Mouse (Mus musculus): ENCODE data around the gene Tecpr2. TPM values are rescaled to one million over a fixed set of nuclear protein-coding genes. Genes with fewer than 3 reads are reported as not detected.

The Tecpr2 gene
- polyA plus RNA-seq, 1 experiment from 2014 or later = 3.7 TPM

DNA sequence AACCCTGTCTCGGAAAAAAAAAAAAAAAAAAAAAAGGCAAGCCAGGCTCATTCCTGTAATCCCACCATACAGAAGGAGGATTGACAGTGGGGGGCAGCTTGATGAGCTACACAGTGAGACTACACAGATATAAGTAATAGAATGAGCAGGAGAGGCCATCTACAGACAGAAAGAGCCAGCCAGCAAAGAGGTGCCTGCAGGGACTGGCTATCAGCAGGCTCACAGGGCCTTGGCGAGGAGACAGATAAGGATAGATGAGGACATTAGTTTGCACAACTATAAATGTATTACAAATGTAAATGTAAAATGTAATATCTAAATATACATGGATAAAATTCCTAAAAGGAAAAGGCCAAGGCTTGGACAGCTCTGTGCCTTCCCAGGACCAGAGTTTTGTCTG lies 110.8 kb downstream of the Tecpr2 start:
- Histone ChIP-seq H3K9me3 (ENCODE audit: control insufficient read depth, low read length) (0 out of 2 replicates have a peak, but pooled peaks cover 5% of the 10 kb centered on the region), H3K4me1 (replicated peaks; ENCODE audit: control insufficient read depth, insufficient read depth, low read length) (no peaks in the 10 kb centered on the region), H3K27me3 (ENCODE audit: control insufficient read depth, insufficient read depth, low read depth, low read length) (no peaks in the 10 kb centered on the region), H3K36me3 (ENCODE audit: control insufficient read depth, insufficient read depth, low read length) (no peaks in the 10 kb centered on the region), H3K4me3 (ENCODE audit: low read length) (no peak overlapping the region), H3K9ac (ENCODE audit: low read length) (no peak overlapping the region), H3K4me2 (ENCODE audit: low read depth, low read length) (no peak overlapping the region), H3K27ac (ENCODE audit: low read length) (no peak overlapping the region)
- WGBS = 60% methylated on average over 2 of the region's 2 CpGs
- no peak for ATAC-seq (ENCODE audit: low read depth)

DNA sequence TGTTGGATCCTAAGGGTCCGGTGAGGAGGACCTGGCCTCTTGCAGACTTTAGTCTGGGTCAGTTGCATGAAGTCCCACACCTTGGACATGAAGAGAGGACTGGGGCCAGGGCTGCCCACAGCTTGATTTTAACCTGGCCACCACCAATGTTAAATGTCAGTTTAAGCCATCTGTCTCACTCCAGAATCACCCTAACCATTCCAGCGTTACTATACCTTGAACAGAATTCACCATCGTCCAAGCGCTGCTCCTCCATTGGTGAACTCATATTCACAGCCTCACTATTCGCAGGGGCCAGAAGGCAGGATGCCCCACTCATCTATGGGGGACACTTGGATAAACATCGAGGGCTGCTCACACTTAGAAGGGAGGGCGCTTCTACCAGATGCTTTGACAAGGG lies 111.9 kb downstream of the Tecpr2 start:
- 87% methylated on average over 7 of the region's 7 CpGs for WGBS
- Histone ChIP-seq H3K27me3 (ENCODE audit: control insufficient read depth, insufficient read depth, low read depth, low read length) (no peaks in the 10 kb centered on the region), H3K4me1 (replicated peaks; ENCODE audit: control insufficient read depth, insufficient read depth, low read length) (no peaks in the 10 kb centered on the region; the same call in 1 of the 2 replicates), H3K36me3 (ENCODE audit: control insufficient read depth, insufficient read depth, low read length) (no peaks in the 10 kb centered on the region), H3K4me3 (ENCODE audit: low read length) (no peak overlapping the region), H3K4me2 (ENCODE audit: low read depth, low read length) (no peak overlapping the region), H3K9ac (ENCODE audit: low read length) (no peak overlapping the region), H3K27ac (ENCODE audit: low read length) (no peak overlapping the region), H3K9me3 (ENCODE audit: control insufficient read depth, low read length) (0 out of 2 replicates have a peak, but pooled peaks cover 5% of the 10 kb centered on the region)
- ATAC-seq (ENCODE audit: low read depth) = no peak

DNA sequence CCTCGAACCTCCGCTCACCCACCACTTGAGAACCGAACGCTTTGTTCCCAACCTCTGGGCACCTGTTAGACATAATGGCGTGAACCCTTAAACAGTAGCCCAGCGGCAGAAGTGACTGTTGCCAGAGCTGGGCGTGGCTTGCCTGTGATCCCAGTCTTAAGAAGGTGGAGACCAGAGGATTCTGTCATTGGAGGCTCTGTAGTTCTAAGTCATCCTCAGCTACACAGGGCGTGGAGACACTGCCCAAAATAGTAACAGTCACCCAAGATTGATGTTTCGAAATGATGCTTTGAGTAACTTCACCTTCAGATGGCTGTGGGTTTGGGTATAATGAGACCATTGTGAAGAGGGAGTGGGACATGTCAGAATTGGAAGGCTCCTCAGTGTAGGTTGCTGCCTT lies 115.1 kb downstream of the Tecpr2 start:
- Histone ChIP-seq H3K4me2 (ENCODE audit: low read depth, low read length) (no peak overlapping the region), H3K4me1 (replicated peaks; ENCODE audit: control insufficient read depth, insufficient read depth, low read length) (peaks cover 21% of the 10 kb centered on the region), H3K9ac (ENCODE audit: low read length) (no peak overlapping the region), H3K27me3 (ENCODE audit: control insufficient read depth, insufficient read depth, low read depth, low read length) (no peaks in the 10 kb centered on the region), H3K27ac (ENCODE audit: low read length) (no peak overlapping the region), H3K36me3 (ENCODE audit: control insufficient read depth, insufficient read depth, low read length) (no peaks in the 10 kb centered on the region), H3K4me3 (ENCODE audit: low read length) (no peak overlapping the region), H3K9me3 (ENCODE audit: control insufficient read depth, low read length) (no peaks in the 10 kb centered on the region)
- no peak for ATAC-seq (ENCODE audit: low read depth)
- WGBS = 74% methylated on average over 9 of the region's 9 CpGs

DNA sequence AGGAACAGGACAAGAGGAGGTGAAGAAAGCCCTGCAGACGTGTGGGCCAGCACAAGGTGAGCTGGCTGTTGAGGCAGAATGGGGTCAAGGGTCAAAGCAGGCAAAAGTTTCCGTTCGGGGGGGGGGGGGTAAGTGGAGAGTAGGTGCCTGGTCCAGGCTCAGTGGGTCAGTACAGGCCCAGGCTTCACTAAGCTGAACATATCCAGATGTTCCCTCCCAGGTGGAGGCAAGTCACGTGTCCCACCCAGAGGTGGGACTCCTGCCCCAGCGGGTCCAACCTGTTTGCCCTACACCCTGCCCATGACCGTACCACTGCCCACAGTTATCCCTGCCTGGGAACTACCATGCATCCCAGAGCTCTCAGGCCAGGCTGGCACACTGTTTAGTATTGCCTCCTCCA lies 116.7 kb downstream of the Tecpr2 start:
- Histone ChIP-seq H3K4me1 (replicated peaks; ENCODE audit: control insufficient read depth, insufficient read depth, low read length) (peaks cover 28% of the 10 kb centered on the region), H3K9me3 (ENCODE audit: control insufficient read depth, low read length) (no peaks in the 10 kb centered on the region), H3K27me3 (ENCODE audit: control insufficient read depth, insufficient read depth, low read depth, low read length) (no peaks in the 10 kb centered on the region), H3K36me3 (ENCODE audit: control insufficient read depth, insufficient read depth, low read length) (no peaks in the 10 kb centered on the region), H3K4me2 (ENCODE audit: low read depth, low read length) (no peak overlapping the region), H3K9ac (ENCODE audit: low read length) (no peak overlapping the region), H3K4me3 (ENCODE audit: low read length) (no peak overlapping the region), H3K27ac (ENCODE audit: low read length) (no peak overlapping the region; the same call in 1 of the 2 replicates)
- WGBS = 69% methylated on average over 6 of the region's 6 CpGs
- no peak for ATAC-seq (ENCODE audit: low read depth)

DNA sequence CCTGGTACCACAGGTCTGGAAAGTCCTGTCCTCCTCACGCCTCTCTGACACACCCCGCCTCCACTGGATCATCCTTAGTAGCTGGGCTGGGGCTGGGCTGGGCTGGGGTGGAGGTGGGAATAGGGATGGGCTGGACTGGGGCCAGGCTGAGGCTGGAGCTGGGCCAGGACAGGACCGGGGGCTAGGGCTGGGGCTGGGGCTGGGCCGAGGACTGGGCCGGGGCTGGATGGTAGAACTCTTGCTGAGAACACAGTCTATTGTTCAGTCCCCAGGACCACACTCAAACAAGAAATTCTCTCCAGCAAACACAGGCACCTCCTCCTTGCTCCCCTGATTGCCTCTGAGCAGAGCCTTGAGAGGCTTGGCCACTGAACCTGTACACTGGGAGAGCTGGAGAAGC lies 117.3 kb downstream of the Tecpr2 start:
- WGBS = 29% methylated on average over 5 of the region's 5 CpGs
- Histone ChIP-seq H3K27ac (ENCODE audit: low read length) (peak overlapping the region; percentile 31), H3K4me1 (replicated peaks; ENCODE audit: control insufficient read depth, insufficient read depth, low read length) (peaks cover 28% of the 10 kb centered on the region), H3K27me3 (ENCODE audit: control insufficient read depth, insufficient read depth, low read depth, low read length) (no peaks in the 10 kb centered on the region), H3K4me3 (ENCODE audit: low read length) (no peak overlapping the region), H3K9ac (ENCODE audit: low read length) (no peak overlapping the region), H3K9me3 (ENCODE audit: control insufficient read depth, low read length) (no peaks in the 10 kb centered on the region), H3K4me2 (ENCODE audit: low read depth, low read length) (no peak overlapping the region), H3K36me3 (ENCODE audit: control insufficient read depth, insufficient read depth, low read length) (no peaks in the 10 kb centered on the region)
- ATAC-seq (ENCODE audit: low read depth) = no peak; the same call in 1 of the 2 replicates

DNA sequence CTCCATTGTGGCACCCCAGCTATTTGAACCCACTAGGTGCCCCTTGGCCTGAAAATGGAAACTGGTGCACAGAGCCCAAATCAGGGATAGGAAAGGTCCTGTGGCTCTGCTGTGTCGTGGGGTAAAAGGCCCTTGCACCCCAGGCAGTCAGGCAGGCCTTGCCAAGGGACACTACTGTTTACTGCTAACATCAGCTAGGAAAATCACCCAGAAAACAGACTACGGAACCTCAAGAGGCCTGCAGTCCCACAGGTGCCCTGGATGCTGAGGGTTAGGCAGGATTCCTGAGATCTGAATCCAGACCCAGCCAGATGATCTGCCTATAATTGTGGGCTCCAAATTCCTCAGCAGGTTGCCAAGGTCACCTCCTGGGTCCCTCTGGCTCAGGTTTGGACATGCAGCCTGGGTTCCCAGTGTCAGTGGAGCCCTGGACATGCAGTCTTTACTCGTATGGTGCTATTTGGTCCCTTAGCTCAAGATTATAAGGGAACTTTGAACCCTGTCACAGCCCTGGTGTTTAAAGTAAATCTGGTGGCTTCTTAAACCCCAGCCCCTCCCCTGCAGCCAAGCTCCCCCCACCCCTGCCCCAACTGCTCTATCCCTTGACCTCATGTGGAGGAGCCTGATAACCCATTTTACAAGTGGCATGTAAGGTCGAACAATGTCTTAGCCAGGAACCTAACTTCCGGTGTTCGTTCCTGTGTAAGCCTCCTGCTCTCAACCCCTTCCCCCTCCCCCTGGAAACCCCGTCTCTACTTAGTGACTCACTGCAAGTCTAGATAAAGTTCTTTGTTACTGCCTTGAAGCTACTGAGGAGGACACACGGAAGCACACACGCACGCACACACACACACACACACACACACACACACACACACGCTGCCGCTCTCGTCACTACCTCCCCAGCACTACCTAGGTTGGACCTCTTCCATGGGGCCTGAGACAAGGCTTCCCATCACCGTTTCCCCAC lies 118.4 kb downstream of the Tecpr2 start:
- no peaks in the 10 kb centered on the region for H3K36me3 ChIP-seq (ENCODE audit: control insufficient read depth, insufficient read depth, low read length)
- WGBS = 47% methylated on average over 14 of the region's 14 CpGs
- H3K9ac ChIP-seq (ENCODE audit: low read length) = no peak overlapping the region
- peak; percentile 53 for ATAC-seq (ENCODE audit: low read depth)
- H3K4me1 ChIP-seq (replicated peaks; ENCODE audit: control insufficient read depth, insufficient read depth, low read length) = peaks cover 30% of the 10 kb centered on the region
- H3K27ac ChIP-seq (ENCODE audit: low read length) = peak overlapping the region; percentile 74
- no peak overlapping the region for H3K4me3 ChIP-seq (ENCODE audit: low read length)
- H3K27me3 ChIP-seq (ENCODE audit: control insufficient read depth, insufficient read depth, low read depth, low read length) = no peaks in the 10 kb centered on the region
- H3K4me2 ChIP-seq (ENCODE audit: low read depth, low read length) = no peak overlapping the region
- H3K9me3 ChIP-seq (ENCODE audit: control insufficient read depth, low read length) = no peaks in the 10 kb centered on the region

DNA sequence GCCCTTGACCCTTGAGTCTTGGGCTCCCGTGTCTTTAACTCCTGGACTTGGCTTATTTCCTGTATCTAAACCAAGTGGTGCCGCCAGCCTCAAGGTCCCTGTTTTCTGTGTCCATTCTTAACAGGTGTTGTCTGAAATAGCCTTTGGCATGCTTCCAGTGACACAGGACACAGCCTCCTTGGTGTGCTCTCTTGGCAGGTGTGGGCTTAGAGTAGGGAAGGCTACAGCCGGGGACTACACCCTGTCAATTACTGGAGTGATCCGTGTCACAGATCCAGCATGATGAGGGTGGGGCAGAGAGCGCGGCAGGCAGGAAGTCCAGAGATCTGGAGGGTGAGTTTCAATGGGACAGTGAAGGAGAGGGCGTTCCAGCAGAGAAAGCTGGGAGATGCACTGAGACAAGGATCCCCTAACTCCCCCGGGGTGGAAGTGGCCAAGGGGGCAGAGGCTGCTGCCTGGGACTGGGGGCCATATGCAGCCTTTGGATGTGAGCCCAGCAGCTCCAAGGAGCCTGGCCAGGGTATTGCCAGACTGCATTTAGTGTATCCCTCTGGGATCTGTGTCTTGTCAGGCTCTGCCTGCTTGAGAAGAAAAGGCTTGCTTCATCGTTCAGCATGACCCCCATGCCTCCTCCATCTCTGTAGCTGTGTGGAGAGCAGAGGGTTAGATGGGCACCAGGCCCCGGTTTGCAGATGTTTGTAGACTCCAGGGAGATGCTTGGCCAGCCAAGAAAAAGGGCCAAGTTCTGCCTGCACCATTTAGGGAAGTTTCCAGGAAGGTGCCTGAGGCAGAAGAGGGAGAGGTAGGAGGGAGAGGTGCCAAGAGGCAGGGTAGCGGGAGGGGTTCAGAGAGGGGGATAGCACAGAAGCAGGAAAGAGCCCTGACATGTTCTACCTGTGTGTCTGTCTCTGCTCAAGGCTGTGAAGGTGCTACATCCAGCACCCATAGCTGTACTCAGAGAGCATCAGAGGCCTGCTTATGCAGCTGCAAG lies 119.7 kb downstream of the Tecpr2 start:
- Histone ChIP-seq H3K36me3 (ENCODE audit: control insufficient read depth, insufficient read depth, low read length) (no peaks in the 10 kb centered on the region), H3K27me3 (ENCODE audit: control insufficient read depth, insufficient read depth, low read depth, low read length) (no peaks in the 10 kb centered on the region), H3K9me3 (ENCODE audit: control insufficient read depth, low read length) (no peaks in the 10 kb centered on the region), H3K27ac (ENCODE audit: low read length) (peak overlapping the region; percentile 74), H3K4me1 (replicated peaks; ENCODE audit: control insufficient read depth, insufficient read depth, low read length) (peaks cover 30% of the 10 kb centered on the region), H3K4me2 (ENCODE audit: low read depth, low read length) (no peak overlapping the region), H3K9ac (ENCODE audit: low read length) (peak overlapping the region; percentile 14; the same call in 1 of the 2 replicates), H3K4me3 (ENCODE audit: low read length) (no peak overlapping the region)
- 42% methylated on average over 11 of the region's 11 CpGs for WGBS
- peak; percentile 34 for ATAC-seq (ENCODE audit: low read depth)

DNA sequence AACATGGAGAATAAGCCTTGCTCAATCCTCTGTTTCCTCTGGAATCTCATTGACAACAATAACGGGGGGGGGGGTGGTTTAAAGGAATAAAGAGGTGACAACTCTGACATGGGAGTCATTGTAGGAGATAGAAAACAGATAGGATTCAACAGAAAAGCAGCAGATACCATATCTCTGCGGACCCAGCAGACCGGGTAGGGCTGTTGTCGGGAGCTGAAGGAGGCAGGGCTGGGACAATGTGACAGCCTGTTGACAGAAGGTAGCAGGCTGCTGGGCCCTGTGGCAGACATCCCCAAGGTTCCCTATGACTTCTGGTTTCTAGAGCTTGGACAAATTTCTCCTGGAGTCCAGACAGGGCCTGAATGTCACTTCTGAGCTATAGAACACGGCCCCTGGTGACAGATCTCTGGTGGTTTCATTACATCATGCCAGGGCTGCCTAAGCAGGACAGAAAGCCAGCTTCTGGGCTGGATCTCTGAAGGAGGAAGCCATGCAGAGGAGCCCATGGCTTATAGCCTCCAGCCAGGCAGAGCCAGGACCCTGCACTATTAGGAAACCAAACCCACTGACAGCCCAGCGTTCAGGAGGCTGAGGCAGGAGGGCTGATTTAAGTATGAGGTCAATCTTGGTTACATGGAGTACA lies 120.7 kb downstream of the Tecpr2 start:
- H3K27me3 ChIP-seq (ENCODE audit: control insufficient read depth, insufficient read depth, low read depth, low read length) = no peaks in the 10 kb centered on the region
- no peak overlapping the region for H3K4me2 ChIP-seq (ENCODE audit: low read depth, low read length)
- H3K9me3 ChIP-seq (ENCODE audit: control insufficient read depth, low read length) = no peaks in the 10 kb centered on the region
- H3K27ac ChIP-seq (ENCODE audit: low read length) = peak overlapping the region; percentile 44
- no peak overlapping the region for H3K4me3 ChIP-seq (ENCODE audit: low read length)
- H3K36me3 ChIP-seq (ENCODE audit: control insufficient read depth, insufficient read depth, low read length) = no peaks in the 10 kb centered on the region
- ATAC-seq (ENCODE audit: low read depth) = peak; percentile 55
- WGBS = 48% methylated on average over 6 of the region's 6 CpGs
- H3K4me1 ChIP-seq (replicated peaks; ENCODE audit: control insufficient read depth, insufficient read depth, low read length) = peaks cover 30% of the 10 kb centered on the region
- no peak overlapping the region for H3K9ac ChIP-seq (ENCODE audit: low read length)
